Mouse (Mus musculus) embryonic fibroblast, embryonic 13.5 days (primary cell): Measurements from ENCODE around the gene Caps2.
"Not testable (repeated sequence)": the region's sequence is repeated elsewhere in the genome, so short reads cannot be mapped to it uniquely, and the experiment has no call there.

Experiments used
- CTCF ChIP-seq: IDR thresholded peaks from 2 replicates; pipeline ENCODE4 v1.5.1; 2011; ENCODE audit warnings: mild to moderate bottlenecking, control low read depth, low read length, moderate library complexity, borderline replicate concordance; ENCODE audit not compliant: insufficient read depth
- POLR2A ChIP-seq: IDR thresholded peaks from 2 replicates; pipeline ENCODE4 v1.6.1; 2011; ENCODE audit warnings: low read depth, mild to moderate bottlenecking, control low read depth, low read length, moderate library complexity

- TF ChIP-seq CTCF, POLR2A: not testable (repeated sequence)
Measured at GRCm38 (mm10) chr10:112235396-112235940, 72.0 kb downstream of the Caps2 start.
